Mouse (Mus musculus) retina, adult 2 months (tissue): ENCODE data around the gene Slc8a1.

Source experiments
- DNase-seq: peaks from one replicate; pipeline ENCODE4 v3.0.0-alpha.2; 2012; ENCODE audit warnings: low read depth, low spot score

Gene Slc8a1

GRCm38 (mm10) chr17:81427245-81427644, 310.9 kb downstream of the Slc8a1 start:
- no peak for DNase-seq

GRCm38 (mm10) chr17:81424256-81424912, 313.8 kb downstream of the Slc8a1 start:
- DNase-seq, result no peak

GRCm38 (mm10) chr17:81419802-81420459, 318.2 kb downstream of the Slc8a1 start:
- DNase-seq, result no peak

- no peak for DNase-seq
Observed at GRCm38 (mm10) chr17:81416361-81417114, 321.6 kb downstream of the Slc8a1 start.

GRCm38 (mm10) chr17:81412736-81413135, 325.4 kb downstream of the Slc8a1 start:
- no peak for DNase-seq

- no peak for DNase-seq
Observed at GRCm38 (mm10) chr17:81404225-81404624, 334.0 kb downstream of the Slc8a1 start.

GRCm38 (mm10) chr17:81403121-81403520, 335.1 kb downstream of the Slc8a1 start:
- DNase-seq, result no peak

GRCm38 (mm10) chr17:81402636-81403035, 335.5 kb downstream of the Slc8a1 start:
- DNase-seq, result no peak

- DNase-seq, result no peak
Observed at GRCm38 (mm10) chr17:81400377-81400776, 337.8 kb downstream of the Slc8a1 start.

GRCm38 (mm10) chr17:81397434-81397833, 340.7 kb downstream of the Slc8a1 start:
- no peak for DNase-seq

- DNase-seq, result no peak
Observed at GRCm38 (mm10) chr17:81394124-81394523, 344.1 kb downstream of the Slc8a1 start.

- DNase-seq, result no peak
Observed at GRCm38 (mm10) chr17:81393040-81393439, 345.1 kb downstream of the Slc8a1 start.

- DNase-seq, result no peak
Observed at GRCm38 (mm10) chr17:81391478-81391877, 346.7 kb downstream of the Slc8a1 start.

GRCm38 (mm10) chr17:81390790-81391189, 347.4 kb downstream of the Slc8a1 start:
- DNase-seq, result no peak

- no peak for DNase-seq
Observed at GRCm38 (mm10) chr17:81386118-81386517, 352.1 kb downstream of the Slc8a1 start.

- DNase-seq, result no peak
Observed at GRCm38 (mm10) chr17:81385476-81385875, 352.7 kb downstream of the Slc8a1 start.

- no peak for DNase-seq
Observed at GRCm38 (mm10) chr17:81383461-81383860, 354.7 kb downstream of the Slc8a1 start.

- DNase-seq, result no peak
Observed at GRCm38 (mm10) chr17:81378436-81378835, 359.7 kb downstream of the Slc8a1 start.

- no peak for DNase-seq
Observed at GRCm38 (mm10) chr17:81377757-81378299, 360.3 kb downstream of the Slc8a1 start.

GRCm38 (mm10) chr17:81377195-81377594, 361.0 kb downstream of the Slc8a1 start:
- no peak for DNase-seq

GRCm38 (mm10) chr17:81375901-81376300, 362.3 kb downstream of the Slc8a1 start:
- DNase-seq, result no peak

GRCm38 (mm10) chr17:81369036-81369435, 369.1 kb downstream of the Slc8a1 start:
- DNase-seq, result no peak
